Mouse (Mus musculus): ENCODE measurements at regions not wholly inside any gene's neighbourhood (a gene's known extent, or its start where the extent isn't known, plus 50 kb on each side); places are given as distances from the start of the nearest gene placed in this dataset.

- TF ChIP-seq POLR2A (IDR thresholded peaks at IDR 0.05; ENCODE audit: extremely low read depth, insufficient read depth, low read length) (no peak), CTCF (IDR thresholded peaks at IDR 0.05; ENCODE audit: low read depth, low read length) (no peak)
Observed at GRCm38 (mm10) chr4:97482701-97483246, 289.8 kb upstream of the Nfia start.
